ENCODE assay signal across 16 mouse cellular contexts in genomic region chr2:93319598-93319997, GRCm38 (mm10). TPM values are rescaled to one million over a fixed set of nuclear protein-coding genes. Genes with fewer than 3 reads are reported as not detected.
A peak's percentile ranks its signal among the peaks of the same experiment; 100 is the strongest.
DNase-seq lines count a peak whose midpoint lies in the region; ATAC-seq lines count a peak whose summit lies in the region.
"Had no signal": no experiment of that assay in that cellular context is flagged by ENCODE, and none has a peak within 500 bp of the region (broad histone marks: within the 10 kb centered on the region; RNA-seq: fewer than 3 reads in every experiment).

No protein-coding gene starts in this region.

- no peak overlapping the region for H3K27ac ChIP-seq in forebrain, embryonic 13.5 days
- H3K27ac ChIP-seq in forebrain, embryonic 12.5 days, result no peak overlapping the region
- peak overlapping the region; percentile 56 for H3K27ac ChIP-seq in kidney, embryonic 15.5 days
- peak overlapping the region; percentile 48 for H3K27ac ChIP-seq in neural tube, embryonic 12.5 days
- H3K27ac ChIP-seq: kidney, postnatal 0 days; left cerebral cortex, adult 2 months; stomach, embryonic 15.5 days had no signal

- H3K4me3 ChIP-seq in forebrain, embryonic 13.5 days, result no peak overlapping the region
- no peak overlapping the region for H3K4me3 ChIP-seq in forebrain, embryonic 12.5 days (replicated peaks)
- H3K4me3 ChIP-seq in kidney, embryonic 15.5 days (replicated peaks), result no peak overlapping the region
- H3K4me3 ChIP-seq in neural tube, embryonic 12.5 days, result no peak overlapping the region
- H3K4me3 ChIP-seq: left cerebral cortex, adult 2 months; stomach, embryonic 15.5 days had no signal

- DNase-seq in kidney, postnatal 14 days, result no peak
- peak; percentile 59 to 73 for DNase-seq in adrenal gland, postnatal 36 days
- no peak for DNase-seq in layer of hippocampus, adult 11-12 months (ENCODE audit: low spot score)
- DNase-seq: cerebellum, adult 18-20 months; heart, postnatal 36 days; right cerebral cortex, postnatal 25 days had no signal

- H3K4me2 ChIP-seq in forebrain, embryonic 13.5 days, result no peak overlapping the region
- H3K4me2 ChIP-seq in forebrain, embryonic 12.5 days, result no peak overlapping the region
- no peak overlapping the region for H3K4me2 ChIP-seq in kidney, embryonic 15.5 days
- peak overlapping the region; percentile 12 for H3K4me2 ChIP-seq in neural tube, embryonic 12.5 days (replicated peaks)
- H3K4me2 ChIP-seq: stomach, embryonic 15.5 days had no signal

- no peaks in the 10 kb centered on the region for H3K9me3 ChIP-seq in forebrain, embryonic 13.5 days (replicated peaks)
- no peaks in the 10 kb centered on the region for H3K9me3 ChIP-seq in forebrain, embryonic 12.5 days
- no peaks in the 10 kb centered on the region for H3K9me3 ChIP-seq in kidney, embryonic 15.5 days (replicated peaks)
- no peaks in the 10 kb centered on the region for H3K9me3 ChIP-seq in neural tube, embryonic 12.5 days
- H3K9me3 ChIP-seq: stomach, embryonic 15.5 days had no signal

- H3K9ac ChIP-seq in forebrain, embryonic 13.5 days, result peak overlapping the region; percentile 12; the same call in 1 of the 2 replicates
- H3K9ac ChIP-seq in forebrain, embryonic 12.5 days, result no peak overlapping the region
- no peak overlapping the region for H3K9ac ChIP-seq in kidney, embryonic 15.5 days
- no peak overlapping the region for H3K9ac ChIP-seq in neural tube, embryonic 12.5 days
- H3K9ac ChIP-seq: stomach, embryonic 15.5 days had no signal

- 51% methylated on average over 7 of the region's 7 CpGs for WGBS in forebrain, embryonic 13.5 days
- WGBS in forebrain, embryonic 12.5 days, result 59% methylated on average over 7 of the region's 7 CpGs
- WGBS in kidney, embryonic 15.5 days, result 36% methylated on average over 7 of the region's 7 CpGs
- 24% methylated on average over 7 of the region's 7 CpGs for WGBS in neural tube, embryonic 12.5 days

- no peaks in the 10 kb centered on the region for H3K27me3 ChIP-seq in forebrain, embryonic 13.5 days
- H3K27me3 ChIP-seq in forebrain, embryonic 12.5 days, result no peaks in the 10 kb centered on the region
- H3K27me3 ChIP-seq in kidney, embryonic 15.5 days, result no peaks in the 10 kb centered on the region
- H3K27me3 ChIP-seq in neural tube, embryonic 12.5 days (replicated peaks), result no peaks in the 10 kb centered on the region
- H3K27me3 ChIP-seq: stomach, embryonic 15.5 days had no signal

- H3K36me3 ChIP-seq in forebrain, embryonic 13.5 days (ENCODE audit: poor library complexity, severe bottlenecking), result peaks cover 13% of the 10 kb centered on the region
- H3K36me3 ChIP-seq in forebrain, embryonic 12.5 days (replicated peaks), result peaks cover 16% of the 10 kb centered on the region
- peaks cover 13% of the 10 kb centered on the region for H3K36me3 ChIP-seq in kidney, embryonic 15.5 days
- H3K36me3 ChIP-seq in neural tube, embryonic 12.5 days, result peaks cover 15% of the 10 kb centered on the region
- H3K36me3 ChIP-seq: G1E; stomach, embryonic 15.5 days had no signal

- no peak for ATAC-seq in forebrain, embryonic 13.5 days
- ATAC-seq in forebrain, embryonic 12.5 days (ENCODE audit: low FRiP score), result no peak
- no peak for ATAC-seq in kidney, embryonic 15.5 days (replicated peaks; ENCODE audit: low FRiP score)
- no peak for ATAC-seq in neural tube, embryonic 12.5 days (ENCODE audit: low FRiP score, low read depth)
- no peak for ATAC-seq in erythroblast, adult 5-6 weeks (replicated peaks; ENCODE audit: low FRiP score, poor library complexity, severe bottlenecking)

- peaks cover 48% of the 10 kb centered on the region for H3K4me1 ChIP-seq in forebrain, embryonic 13.5 days
- H3K4me1 ChIP-seq in forebrain, embryonic 12.5 days, result peaks cover 45% of the 10 kb centered on the region
- peaks cover 57% of the 10 kb centered on the region for H3K4me1 ChIP-seq in kidney, embryonic 15.5 days
- H3K4me1 ChIP-seq in neural tube, embryonic 12.5 days, result peaks cover 75% of the 10 kb centered on the region

RNA-seq across cellular contexts. Expression of gene Tspan18, which starts 14.7 kb away (rescaled TPM):
- 22.2 and 26.5 TPM in 2 replicates for polyA plus RNA-seq in forebrain, embryonic 13.5 days (2015; fragmentation: Nextera tagmentation; extraction: Ambion mirVana)
- polyA plus RNA-seq in forebrain, embryonic 12.5 days (2016; fragmentation: Nextera tagmentation; extraction: Ambion mirVana), result 31.2 and 32.5 TPM in 2 replicates
- polyA plus RNA-seq in kidney, embryonic 15.5 days (2015; fragmentation: Nextera tagmentation; extraction: Ambion mirVana), result 41.0 and 44.8 TPM in 2 replicates
- total RNA-seq in adrenal gland, postnatal 36 days (2021), result 10 to 100 TPM; 49.7 to 59.4 TPM
- 50.7 and 53.9 TPM in 2 replicates for polyA plus RNA-seq in neural tube, embryonic 12.5 days (2016; fragmentation: Nextera tagmentation; extraction: Ambion mirVana)
- not detected in 2 replicates for total RNA-seq in erythroblast, adult 5-6 weeks (2015; ENCODE audit: low replicate concordance)
- not detected in 2 replicates for total RNA-seq in erythroblast, adult 5-6 weeks (2017; ENCODE audit: low replicate concordance)
- total RNA-seq: megakaryocyte progenitor cell, adult 5-6 weeks had no signal

Comparison
In these comparisons a context has a peak if more than half of its experiments do, and no peak if none do; other contexts are left out.
1. H3K27ac ChIP-seq: peak in kidney, embryonic 15.5 days (single experiment) and neural tube, embryonic 12.5 days (single experiment); none in forebrain, embryonic 13.5 days (single experiment) and forebrain, embryonic 12.5 days (single experiment).
2. DNase-seq: peak in adrenal gland, postnatal 36 days (2 of 2); none in kidney, postnatal 14 days (single experiment) and layer of hippocampus, adult 11-12 months (single experiment).